Mouse (Mus musculus) activated CD4-positive, CD25-positive, alpha-beta regulatory T cell, adult 4 months (primary cell): ENCODE results near the gene Atp2b2. TPM values are rescaled to one million over a fixed set of nuclear protein-coding genes. Genes with fewer than 3 reads are reported as not detected.

Experiments used
- ATAC-seq: one replicate; pipeline ENCODE4 v1.8.0; 2017
- polyA plus RNA-seq, 2 experiments: library from polyadenylated mRNA; unstranded; fragments of 100-300 nt; shearing (Covaris generic); gene quantifications; one replicate each; pipeline ENCODE4 v1.2.1; 2017

Gene Atp2b2
- polyA plus RNA-seq, 2 experiments from 2014 or later, result 0.05 TPM; not detected in 1

DNA sequence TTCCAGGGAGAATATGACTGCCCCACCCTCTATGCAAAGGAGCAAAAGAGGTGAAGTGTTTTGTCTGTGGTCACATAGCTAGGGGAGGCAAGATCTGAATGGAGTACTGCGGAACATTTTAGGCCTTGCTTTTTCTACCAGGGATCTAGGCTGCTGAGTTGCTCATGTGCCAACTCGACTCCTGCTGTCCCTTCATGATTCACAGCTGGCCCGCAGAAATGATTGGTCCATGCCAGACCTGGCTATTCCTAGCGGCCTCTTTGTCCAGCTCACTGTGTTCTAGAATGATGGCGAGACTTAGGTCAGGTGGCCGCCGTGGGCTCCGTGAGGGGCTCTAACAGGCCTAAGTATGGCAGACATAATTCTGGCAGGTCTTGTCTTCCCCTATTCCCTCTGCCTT is 103.0 kb downstream of the Atp2b2 start:
- no peak for ATAC-seq

DNA sequence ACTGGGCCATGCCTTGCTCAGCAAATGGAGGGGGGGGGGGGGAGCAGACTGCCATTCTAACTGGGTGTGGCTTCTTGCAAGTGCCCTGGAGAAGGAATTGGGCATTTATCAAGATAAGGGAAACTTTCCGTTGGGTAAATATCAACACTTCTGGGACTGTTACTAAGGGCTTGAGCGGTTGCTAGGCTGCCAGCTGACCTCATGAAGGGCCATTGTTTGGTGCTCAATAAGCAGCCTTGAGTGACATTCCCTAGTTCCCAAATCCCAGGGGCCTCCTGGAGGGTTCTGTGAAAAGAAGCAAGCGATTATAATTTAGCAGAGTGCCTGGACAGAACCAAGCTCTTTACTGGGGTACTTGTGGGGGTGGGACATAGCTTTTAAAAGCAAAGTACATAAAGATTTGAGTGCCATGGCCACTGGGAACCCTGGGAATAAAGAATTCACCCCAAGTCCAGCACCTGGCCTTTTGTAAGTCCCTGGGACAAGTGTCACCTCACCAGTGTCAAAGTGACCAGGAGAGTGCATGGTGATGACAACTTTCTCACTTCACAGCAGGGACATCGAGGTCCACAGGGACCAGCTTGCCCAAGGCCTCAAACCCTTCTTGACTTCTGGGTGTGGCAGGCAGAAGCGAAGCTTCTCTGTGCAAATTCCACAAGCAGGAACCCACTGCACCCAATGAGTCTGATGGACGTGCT is 105.5 kb downstream of the Atp2b2 start:
- ATAC-seq, result no peak

DNA sequence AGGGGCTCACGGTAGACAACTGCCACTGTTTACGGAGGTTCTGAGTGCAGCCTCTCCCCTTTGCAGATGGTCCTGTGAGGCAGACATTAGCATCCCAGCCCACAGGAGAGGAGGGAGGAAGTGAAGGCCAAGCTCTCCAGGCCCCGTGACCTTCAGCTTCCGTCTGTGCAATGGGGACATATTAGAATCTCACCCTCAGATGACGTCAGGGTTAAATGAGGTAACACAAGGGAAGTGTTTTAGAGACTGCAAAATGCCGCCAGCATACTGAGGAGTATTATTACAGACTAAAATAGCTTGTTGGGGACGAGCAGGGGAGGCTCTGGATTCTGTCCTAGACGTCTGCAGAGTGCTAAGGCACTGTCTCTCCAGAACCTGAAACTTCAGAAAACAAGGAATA is 106.3 kb downstream of the Atp2b2 start:
- no peak for ATAC-seq

DNA sequence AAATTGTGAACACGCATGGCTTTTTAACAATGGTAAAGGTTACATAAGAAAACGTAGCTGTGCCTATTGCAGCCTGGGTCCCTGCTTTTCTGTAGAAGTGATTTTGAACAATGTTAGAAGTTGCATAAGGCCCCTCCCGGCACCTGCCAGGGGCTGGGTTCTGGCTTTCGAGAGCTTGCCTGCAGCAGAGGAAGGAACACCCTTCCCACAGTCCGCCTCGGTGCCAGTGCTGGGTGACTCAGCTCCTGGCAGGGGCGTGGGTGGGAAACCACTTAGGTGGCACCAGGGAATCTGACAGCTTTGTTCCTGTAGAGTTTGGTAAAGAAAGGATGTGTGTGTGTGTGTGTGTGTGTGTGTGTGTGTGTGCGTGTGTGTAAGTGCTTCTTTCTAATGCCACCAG is 107.7 kb downstream of the Atp2b2 start:
- ATAC-seq, result no peak

DNA sequence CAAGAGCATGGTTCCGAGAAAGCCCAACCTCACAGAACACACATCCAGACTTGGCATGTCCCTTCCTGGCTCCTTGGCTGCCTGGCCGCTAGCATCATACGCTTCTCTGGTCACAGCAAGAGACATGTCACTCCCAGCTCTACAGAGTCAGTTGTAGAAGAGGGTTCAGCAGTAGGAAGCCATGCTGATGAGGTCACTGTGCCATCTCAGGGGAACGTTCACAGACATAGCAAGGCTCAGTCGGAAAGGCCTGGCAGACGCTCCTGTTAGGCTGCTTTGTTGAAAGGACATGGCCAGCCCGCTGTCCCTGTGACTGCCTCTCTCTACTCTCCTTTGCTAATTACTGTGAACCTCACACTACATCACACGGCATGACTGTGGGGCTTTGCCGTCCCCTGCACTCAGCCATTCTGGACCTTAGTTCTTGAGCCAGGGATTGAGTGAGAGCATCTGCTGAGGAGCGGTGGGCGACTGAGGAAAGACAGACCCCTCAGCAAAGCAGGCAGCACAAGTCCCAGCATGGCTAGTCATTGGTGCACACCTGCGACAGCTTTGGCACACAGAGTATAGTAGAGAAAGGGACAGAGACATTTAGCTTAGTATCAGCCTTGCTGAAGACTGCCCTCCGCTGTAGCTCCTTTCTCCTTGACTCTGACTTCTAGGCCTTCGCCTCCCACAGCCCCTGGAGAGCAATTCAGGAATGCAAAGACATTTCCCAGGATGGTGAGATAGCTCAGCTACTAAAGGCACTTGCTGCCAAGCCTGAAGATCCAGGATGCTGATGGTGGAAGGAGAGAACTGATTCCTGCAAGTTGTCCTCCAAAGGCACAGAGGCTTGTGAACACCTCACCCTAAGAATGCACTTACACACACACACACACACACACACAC is 108.9 kb downstream of the Atp2b2 start:
- ATAC-seq, result no peak

DNA sequence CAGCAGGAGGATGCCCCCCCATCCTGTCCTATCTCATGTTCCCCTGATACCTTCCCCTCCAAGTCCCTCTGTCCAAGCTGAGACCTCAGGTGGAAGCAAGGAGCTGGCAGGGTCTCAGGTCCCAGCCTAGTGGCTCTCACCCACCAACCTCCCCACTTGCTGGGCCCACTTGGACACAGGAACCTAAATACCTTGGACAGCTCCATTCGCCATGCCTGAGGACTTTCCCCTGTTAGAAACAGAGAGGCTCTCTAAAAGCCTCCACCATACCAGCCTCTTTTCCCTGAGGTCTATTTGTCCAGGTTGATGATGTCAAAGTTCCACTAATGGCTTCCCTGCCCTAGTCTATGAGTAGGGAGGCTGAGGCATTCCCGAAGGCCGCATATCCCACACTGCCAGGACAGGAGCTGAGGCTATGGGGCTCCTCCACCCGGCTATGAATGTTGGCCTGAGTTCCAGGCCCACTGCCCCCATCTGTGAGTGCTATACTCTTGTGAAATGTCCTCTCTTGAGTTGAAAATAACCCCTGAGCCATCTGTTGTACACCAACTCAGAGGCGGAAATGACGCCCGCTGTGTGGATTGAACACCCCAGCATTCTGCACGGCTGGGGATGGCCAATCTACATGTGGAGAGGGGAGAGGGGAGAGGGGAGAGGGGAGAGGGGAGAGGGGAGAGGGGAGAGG is 113.1 kb downstream of the Atp2b2 start:
- ATAC-seq, result no peak

DNA sequence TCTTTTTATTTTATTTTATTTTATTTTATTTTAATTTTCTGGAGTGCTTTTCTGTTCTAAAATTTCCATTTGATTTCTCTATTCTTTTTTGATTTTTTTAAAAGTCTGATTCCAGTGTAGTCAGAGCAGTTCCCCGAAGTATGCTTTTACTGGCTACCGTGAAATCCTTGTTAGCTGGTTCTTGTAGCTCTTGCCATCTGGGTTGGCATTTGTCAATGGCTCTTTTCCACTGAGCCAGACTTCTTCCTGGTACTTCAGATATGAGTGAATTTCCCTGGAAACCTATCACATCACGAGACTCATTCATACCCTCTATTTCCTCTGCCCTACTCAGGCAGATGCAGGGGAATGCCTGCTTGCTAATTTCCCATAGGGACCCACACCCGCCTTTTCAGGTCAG is 119.2 kb downstream of the Atp2b2 start:
- ATAC-seq, result no peak

DNA sequence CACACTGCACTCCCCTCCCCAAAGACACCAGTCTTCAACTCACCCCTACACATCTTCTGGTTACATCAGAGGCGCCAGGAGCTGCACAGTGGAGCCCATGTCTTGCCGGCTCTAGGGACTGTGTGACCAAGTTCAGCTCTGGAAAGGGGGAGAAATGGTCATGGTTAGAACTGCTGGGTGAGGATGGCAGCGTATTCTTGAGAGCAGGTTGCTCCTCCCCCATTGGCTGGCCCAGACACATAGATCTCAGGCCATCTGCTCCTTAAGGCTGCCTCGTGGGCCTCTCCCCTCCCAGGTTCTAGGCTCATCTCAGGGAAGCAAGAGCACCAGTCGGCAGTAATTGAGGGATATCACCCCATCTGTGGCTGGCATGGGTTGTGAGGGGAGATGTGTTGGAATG is 121.9 kb downstream of the Atp2b2 start:
- no peak for ATAC-seq

DNA sequence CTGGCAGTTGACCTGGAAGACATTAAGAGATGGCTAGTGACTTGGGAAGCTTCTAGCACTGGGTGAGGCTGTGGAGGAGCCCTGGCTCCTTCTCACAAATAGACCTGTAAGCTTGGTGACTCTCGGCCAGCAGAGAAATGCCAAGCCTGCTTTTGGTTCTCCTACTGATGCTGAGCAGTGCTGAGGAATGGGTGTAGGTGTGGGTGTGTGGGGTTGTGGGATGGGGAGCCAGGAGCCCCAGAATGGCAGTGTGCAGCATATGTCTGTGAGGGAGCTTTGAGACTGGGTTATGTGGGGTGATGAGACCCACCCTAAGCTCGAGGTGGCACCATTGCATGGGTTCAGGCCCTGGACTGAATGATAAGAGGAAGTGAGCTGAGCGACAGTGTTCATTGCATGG is 129.7 kb downstream of the Atp2b2 start:
- no peak for ATAC-seq

DNA sequence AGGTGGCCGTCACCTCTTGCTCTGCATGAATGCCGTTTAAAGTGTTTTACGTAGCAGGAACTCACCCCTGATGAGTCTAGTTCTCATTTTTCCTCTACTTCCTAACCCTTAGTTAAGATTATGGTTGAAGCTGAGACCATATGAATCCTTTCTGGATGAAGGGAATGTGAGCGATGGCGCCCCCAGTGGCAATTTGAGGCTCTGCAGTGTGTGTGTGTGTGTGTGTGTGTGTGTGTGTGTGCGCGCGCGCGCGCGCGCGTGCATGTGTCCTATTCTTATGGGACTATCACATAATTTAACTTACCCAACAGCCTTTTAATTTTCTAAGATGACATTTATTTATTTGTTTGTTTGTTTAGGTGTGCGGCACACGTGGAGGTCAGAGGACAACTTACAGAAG is 131.3 kb downstream of the Atp2b2 start:
- ATAC-seq, result no peak

DNA sequence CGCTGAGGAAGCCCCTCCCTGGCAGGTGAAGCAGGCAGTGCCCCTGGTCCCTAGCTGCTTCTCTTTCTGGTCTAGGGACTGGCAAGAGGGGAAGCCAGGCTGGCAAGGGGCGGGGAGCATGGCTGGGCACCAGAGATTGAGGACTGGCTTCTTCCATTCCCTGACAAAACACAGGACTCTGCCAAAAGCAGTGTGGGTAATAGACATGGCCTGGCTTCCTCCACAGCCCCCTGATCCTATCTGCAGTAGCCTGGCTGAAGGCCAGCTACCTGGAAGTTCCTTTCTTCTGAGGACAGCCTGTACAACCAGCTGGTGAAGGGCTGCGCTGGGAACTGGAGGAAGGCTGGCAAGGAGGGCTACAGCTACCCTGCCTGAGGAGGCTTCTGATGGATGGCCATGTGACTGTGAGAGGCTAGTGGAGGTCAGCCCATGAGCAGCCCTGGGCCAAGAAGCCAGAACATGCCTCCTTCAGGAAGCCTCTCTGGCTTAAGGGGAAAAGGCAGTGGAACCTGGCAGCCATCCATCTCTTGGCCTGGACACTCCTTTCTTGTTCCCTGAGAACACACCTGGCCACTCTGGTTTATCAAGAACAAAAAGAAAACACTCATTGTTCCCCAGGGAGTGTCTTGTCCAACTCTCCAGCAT is 131.9 kb downstream of the Atp2b2 start:
- no peak for ATAC-seq

DNA sequence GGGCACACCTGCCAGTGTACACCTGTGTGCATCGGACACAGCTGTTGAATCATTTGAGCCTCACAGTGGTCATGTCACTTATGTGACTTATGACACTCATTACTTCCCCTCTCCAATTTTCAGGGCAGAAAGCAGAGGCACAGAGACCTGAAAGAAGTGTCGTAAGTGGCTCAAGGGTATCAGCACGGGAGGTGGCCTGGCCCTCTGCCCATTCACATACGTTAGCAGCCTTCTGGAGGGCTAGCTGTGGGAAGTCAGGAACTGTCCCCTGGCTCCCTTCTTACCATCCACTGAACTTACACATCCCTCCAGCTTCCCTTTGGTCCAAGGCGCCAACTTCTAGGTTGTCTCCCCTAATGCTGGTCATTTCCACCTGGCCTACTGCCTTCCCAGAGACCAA is 132.6 kb downstream of the Atp2b2 start:
- no peak for ATAC-seq

DNA sequence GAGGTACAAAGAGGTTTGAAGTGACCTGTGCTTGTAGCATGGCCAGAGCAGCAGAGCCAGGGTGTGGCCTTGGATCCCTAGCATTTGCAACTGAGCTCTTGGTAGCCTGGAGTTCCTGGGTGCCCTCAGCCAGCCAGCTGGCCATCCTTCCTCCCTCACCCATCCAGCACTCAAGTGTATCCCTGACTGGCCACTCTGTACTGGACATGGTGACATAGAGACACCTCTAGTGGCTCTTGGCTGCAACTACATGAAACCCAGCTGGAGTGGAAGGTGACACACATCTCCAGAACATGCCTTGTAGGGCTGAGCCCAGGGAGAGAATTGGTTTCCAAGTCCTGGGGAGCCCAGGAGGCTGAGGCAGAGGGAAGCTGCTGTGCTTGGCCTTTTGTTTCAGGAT is 134.3 kb downstream of the Atp2b2 start:
- ATAC-seq, result no peak

DNA sequence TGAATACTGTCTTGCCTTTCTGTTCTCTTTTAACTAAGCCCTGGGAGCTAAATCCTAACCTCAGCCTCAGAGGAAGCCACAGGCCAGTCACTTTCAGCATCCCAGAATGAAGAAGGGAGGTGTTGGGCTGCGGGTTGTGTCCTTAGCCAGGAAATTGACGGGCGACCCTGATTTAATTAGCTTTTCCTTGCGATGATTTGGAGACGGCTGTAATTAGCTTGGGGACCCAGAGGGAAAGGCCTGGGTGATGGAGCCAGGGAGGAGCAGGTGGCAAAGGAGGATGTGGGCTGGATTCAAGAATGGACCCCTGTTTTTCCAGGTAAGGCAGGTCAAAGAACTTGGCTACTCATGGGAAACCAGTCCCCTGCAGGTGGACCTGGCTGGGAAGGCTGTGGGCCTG is 138.0 kb downstream of the Atp2b2 start:
- ATAC-seq, result no peak

DNA sequence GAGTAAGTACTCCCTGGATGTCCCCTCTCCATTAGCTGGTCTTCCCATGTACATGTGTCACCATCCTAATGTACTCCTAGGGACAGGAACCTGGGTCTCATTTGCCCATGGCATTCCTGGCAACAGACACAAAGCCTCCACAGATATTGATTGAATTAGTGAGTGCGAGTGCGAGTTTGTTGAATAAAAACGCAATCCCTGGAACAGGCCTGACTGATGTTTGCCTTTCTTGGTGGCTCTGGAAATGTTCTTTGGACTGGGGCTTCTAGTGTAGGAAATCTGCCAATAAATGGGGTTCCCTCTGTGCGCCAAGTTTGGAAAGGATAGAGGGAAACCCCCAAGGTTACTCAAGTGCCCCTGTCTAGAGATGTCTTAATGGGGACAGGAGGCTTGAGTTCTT is 146.4 kb downstream of the Atp2b2 start:
- ATAC-seq, result no peak

DNA sequence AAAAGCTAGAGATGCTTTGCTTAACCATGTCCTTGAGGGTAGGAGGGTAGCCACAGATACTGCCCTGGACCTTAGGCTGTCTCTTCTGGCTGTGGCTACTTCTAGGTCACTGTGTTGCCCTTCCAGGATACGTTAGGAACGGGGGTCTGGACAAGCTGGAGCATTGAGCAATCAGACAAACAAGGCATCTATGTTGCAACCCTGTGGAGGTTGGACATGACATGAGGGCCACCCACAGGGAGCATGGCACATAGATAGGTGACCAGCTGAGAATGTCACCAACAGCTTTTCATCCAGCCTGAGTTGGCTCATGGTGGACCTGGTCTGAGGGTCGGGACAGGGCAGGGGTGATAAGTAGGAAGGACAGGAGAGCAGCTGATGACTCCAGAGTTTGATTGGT is 148.4 kb downstream of the Atp2b2 start:
- ATAC-seq, result no peak

DNA sequence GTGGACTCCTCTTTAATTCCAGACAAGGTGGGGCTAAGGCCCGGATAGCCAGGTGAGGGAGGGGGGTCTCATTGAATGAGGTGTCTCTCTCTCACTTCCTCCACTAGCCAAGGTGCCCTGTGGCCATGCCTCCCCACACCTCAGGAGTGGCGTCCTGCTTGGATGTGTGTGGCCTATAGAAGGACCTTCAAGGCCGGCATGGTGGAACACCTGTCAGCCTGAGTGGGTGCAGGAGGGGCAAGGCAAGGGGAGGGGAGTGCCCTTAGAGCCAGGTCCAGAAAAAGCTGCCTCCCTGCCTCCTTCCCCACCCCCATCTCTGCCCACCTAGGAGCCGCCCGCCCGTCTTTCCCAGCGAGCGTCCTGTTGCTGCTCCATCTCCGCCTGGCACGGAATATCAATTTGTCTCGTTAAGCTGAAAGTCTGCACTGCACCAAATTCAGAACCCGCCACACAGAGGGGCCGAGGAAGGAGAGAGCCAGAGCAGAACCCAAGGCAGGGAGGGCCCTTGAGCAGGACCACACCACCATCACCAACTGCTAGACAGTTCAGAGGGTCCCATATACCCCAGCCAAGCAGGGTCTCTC is 150.2 kb downstream of the Atp2b2 start:
- no peak for ATAC-seq

DNA sequence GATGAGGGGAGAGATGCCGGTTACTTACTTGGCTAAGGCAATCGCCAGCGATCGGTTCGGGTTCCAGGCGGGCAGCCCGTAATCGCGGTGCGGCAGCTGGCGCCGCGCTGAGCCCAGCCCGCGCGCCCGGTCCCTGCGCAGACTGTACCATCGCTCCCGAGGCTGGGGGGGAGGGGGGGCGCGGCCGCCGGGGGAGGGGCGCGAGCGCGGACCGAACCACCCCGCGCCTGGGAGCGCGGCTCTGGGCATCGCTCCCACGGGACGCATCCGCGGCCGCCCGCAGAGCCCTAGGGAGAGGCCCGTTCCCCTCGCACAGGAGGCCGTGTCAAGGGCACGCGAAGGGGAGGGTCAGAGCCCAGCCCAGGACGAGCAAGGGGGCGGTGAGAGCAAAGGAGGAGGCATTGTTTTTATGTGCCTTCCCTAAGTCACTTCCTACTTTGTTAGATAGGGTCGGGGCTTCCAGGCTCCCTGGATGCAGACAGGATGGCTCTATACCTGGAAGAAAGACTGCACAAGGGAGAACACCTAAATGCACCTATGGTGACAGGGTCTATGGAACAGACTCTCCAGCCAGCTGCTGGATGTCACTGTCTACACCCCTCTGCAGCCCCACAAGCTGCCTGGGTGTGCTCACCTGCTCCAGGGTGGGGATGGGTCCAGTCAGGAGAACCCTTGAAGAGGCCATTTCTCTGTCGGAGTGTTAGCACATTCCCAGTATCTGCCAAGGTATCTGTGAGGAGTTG is 151.0 kb downstream of the Atp2b2 start:
- ATAC-seq, result no peak

DNA sequence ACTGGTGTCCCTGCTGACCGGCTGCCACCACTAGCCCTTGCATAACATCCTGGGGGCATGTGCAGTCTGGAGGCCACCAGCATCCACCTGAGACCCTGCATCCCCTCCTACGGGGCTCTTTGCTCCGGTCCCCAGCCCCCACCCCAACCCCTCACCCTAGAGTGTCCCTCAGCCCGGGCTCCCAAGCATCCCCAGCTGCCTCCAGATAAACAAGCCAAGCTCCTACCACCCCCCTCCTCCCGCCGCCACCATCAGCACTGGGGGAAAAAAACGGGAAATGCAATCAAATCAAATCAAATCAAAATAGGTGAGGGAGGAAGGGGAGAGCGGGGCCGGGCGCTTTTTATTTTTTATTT is 151.6 kb downstream of the Atp2b2 start:
- ATAC-seq, result no peak

DNA sequence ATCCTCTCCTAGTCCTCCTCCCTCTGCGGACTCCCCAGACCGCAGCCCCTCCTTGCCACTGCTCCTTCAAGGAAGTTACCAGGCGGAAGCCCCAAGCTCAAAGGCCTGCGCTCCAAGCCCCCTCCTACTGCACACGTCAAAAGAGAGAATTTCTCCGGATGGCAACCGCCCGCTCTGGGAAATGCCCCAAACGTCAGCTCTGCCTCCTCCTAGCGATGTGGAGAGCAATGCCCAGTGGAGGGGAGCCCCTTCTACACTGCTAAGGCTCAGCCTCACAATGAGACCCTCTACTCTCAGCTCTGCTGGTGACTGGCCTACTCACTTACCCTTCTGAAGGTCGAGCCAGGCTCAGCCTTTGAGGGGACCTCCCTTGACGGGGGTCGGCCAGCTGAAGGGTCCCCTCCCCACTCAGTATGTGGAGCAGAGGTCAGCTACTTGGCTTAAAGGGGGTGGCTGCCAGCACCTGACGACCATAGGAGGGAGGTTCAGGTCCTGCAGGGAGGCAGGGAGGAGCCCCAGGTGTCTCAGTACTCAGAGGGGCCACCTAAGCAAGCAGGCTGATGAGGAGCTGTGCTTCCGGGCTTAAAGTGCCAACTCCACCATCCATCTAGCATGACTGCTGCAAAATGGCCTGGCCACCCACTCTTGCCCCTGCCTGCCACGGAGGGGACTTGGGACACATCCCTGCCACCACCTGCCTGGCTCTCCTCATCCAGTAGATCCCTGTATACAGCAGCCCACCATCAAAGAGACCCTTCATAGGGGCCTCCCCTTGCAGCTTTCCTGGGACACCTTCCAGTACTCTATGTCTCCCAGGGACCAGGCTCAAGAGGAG is 152.2 kb downstream of the Atp2b2 start:
- ATAC-seq, result no peak

DNA sequence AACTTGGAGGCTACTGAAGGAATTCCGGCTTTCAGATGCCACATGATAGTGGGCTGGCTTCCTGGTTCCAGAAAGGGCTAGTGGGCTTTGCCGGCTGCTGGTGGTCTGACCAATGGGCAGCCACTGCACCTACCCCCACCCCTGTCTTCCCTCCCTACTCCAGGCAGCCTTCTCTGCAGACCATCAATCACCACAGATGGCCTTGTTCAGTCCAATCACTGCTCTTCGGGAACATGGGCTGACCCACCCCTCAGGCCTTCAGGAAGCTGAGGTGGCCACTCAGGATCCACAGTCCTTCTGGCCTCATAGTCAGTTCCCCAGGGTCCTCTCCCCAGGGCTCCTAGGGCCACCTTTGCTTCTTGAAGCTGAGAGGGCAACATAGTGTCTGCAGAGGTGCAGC is 153.2 kb downstream of the Atp2b2 start:
- no peak for ATAC-seq
